Comparison of ENCODE assay signal across 19 mouse cellular contexts in the genomic region with DNA sequence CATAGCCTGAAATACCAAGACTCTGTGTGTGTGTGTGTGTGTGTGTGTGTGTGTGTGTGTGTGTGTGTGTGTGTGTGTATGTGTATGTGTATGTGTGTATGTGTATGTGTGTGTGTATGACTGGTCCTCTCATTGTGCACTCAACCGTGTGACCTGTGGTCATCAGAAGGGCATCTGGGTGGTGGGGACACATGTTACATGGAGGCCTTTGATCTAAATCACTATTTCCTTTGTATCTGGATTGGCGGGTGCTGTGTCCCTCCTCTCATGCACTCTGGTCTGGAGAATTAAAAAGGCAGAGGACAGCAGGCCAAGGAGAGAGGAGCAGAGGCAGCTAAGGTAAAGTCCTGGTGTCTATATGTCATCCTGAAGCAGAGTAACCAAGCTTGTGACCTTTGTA. TPM values are rescaled to one million over a fixed set of nuclear protein-coding genes. Genes with fewer than 3 reads are reported as not detected.
"Had no signal": no experiment of that assay in that cellular context is flagged by ENCODE, and none has a peak within 500 bp of the region (broad histone marks: within the 10 kb centered on the region; RNA-seq: fewer than 3 reads in every experiment).

TSS of gene Tpsb2 (plus strand) at position 301 of the 400 bp plus-strand sequence.

- H3K27me3 ChIP-seq: liver, embryonic 13.5 days; neural tube, embryonic 15.5 days had no signal

- H3K4me2 ChIP-seq: kidney, embryonic 15.5 days; liver, embryonic 13.5 days; neural tube, embryonic 15.5 days had no signal

- H3K36me3 ChIP-seq: kidney, embryonic 15.5 days; liver, embryonic 13.5 days; midbrain, embryonic 10.5 days; neural tube, embryonic 15.5 days had no signal

- H3K4me1 ChIP-seq: kidney, embryonic 15.5 days; liver, embryonic 13.5 days; midbrain, embryonic 10.5 days; neural tube, embryonic 15.5 days had no signal

- H3K9me3 ChIP-seq: kidney, embryonic 15.5 days; liver, embryonic 13.5 days; midbrain, embryonic 10.5 days; neural tube, embryonic 15.5 days had no signal

- H3K9ac ChIP-seq: kidney, embryonic 15.5 days; liver, embryonic 13.5 days; liver, postnatal 0 days; neural tube, embryonic 15.5 days had no signal

- H3K27ac ChIP-seq: kidney, embryonic 15.5 days; liver, embryonic 13.5 days; midbrain, embryonic 10.5 days; neural tube, embryonic 15.5 days had no signal

- H3K4me3 ChIP-seq: kidney, embryonic 15.5 days; liver, embryonic 13.5 days; midbrain, embryonic 10.5 days; myocyte; neural tube, embryonic 15.5 days had no signal

- ATAC-seq: liver, postnatal 0 days had no signal

- DNase-seq: kidney, adult 2 months; kidney, postnatal 14 days; left cerebral cortex, postnatal 4 days; liver; liver, embryonic 13.5 days; liver, postnatal 0 days; lung, postnatal 4 days; midbrain, embryonic 14.5 days; right cerebral cortex, adult 18-20 months; right cerebral cortex, postnatal 25 days; thymus, postnatal 4 days had no signal

RNA-seq across cellular contexts. Expression of gene Tpsb2, which starts in this region (rescaled TPM):
- total RNA-seq: left cerebral cortex, adult 18-20 months; megakaryocyte, adult 5-6 weeks had no signal
- polyA plus RNA-seq: midbrain, embryonic 10.5 days; myocyte; neural tube, embryonic 11.5 days; small intestine, adult 2 months had no signal
